Mouse (Mus musculus): Measurements from ENCODE around the gene Zdhhc7. TPM values are rescaled to one million over a fixed set of nuclear protein-coding genes. Genes with fewer than 3 reads are reported as not detected.

Gene Zdhhc7
- polyA plus RNA-seq (2014; fragmentation: Nextera tagmentation; extraction: Ambion mirVana): 21.3 and 26.2 TPM in 2 replicates

DNA sequence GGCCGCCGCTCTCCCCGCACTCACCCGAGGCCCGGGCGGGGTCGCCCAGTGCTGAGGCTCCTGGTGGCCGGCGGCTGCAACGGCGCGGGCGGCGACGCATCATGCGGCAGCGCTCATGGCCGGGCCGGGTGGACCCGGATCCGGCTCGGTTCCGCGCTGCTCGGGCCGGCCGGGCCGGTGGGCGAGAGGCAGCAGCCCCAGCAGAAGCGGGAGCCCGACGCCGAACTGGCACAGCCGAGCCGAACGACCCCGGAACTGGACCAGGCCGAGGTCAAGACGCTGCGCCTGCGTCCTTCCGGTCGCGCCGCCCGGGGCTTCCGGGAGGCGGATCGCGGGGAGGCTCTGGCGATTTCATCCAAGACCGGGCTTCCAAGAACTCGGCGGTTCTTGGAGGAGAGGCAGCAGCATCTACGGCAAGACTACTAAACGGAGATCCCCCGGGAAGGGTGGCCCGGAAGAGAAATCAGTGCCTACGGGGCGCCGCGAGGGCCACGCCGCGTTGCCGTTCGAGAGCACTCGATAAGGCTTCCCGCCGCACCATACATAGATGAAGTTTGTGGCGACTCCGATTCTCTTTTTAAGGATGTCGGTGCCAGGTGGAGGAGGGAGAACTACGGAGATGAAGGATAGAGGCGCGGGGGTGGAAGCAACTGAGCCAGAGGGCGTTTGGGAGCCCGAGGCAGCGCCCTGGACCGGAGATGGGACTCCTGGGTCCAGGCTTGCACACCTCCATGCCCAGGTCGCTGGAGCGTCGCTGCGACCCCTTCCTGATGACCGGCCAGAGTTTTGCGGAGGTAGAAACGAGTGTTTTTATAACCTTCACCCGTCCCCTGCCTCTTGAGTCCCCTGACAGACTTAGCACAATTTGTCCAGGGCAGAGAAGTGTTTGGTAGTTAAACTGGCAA is at the start of gene Zdhhc7:
Gene Zdhhc7 (minus strand): TSS at position 415 of the 905 bp plus-strand sequence.
- peak within 1 kb of the TSS; percentile 81 for H3K9ac ChIP-seq (replicated peaks; ENCODE audit: low read depth, low read length)
- ATAC-seq (ENCODE audit: low read depth): peak; percentile 77
- peak within 1 kb of the TSS; percentile 89 for H3K4me3 ChIP-seq (ENCODE audit: low read depth, low read length)
- H3K27ac ChIP-seq (ENCODE audit: low read depth, low read length): peak within 1 kb of the TSS; percentile 90
- no peaks in the 10 kb centered on the region for H3K9me3 ChIP-seq (ENCODE audit: control insufficient read depth, low read length)
- H3K4me1 ChIP-seq (ENCODE audit: control insufficient read depth, insufficient read depth, low read length): peaks cover 20% of the 10 kb centered on the region
- no peaks in the 10 kb centered on the region for H3K27me3 ChIP-seq (ENCODE audit: control insufficient read depth, insufficient read depth, low read length)
- H3K36me3 ChIP-seq (ENCODE audit: control insufficient read depth, insufficient read depth, low read length): no peaks in the 10 kb centered on the region
- under 1% methylated on average over 72 of the region's 88 CpGs for WGBS
- H3K4me2 ChIP-seq (ENCODE audit: low read depth, low read length): peak within 1 kb of the TSS; percentile 97

GRCm38 (mm10) chr8:120150028-120150427 is 48.7 kb upstream of the Zdhhc7 start:
- Histone ChIP-seq H3K4me3 (ENCODE audit: low read depth, low read length) (no peak overlapping the region), H3K9ac (replicated peaks; ENCODE audit: low read depth, low read length) (no peak overlapping the region), H3K9me3 (ENCODE audit: control insufficient read depth, low read length) (no peaks in the 10 kb centered on the region), H3K27ac (ENCODE audit: low read depth, low read length) (no peak overlapping the region), H3K4me2 (ENCODE audit: low read depth, low read length) (no peak overlapping the region), H3K36me3 (ENCODE audit: control insufficient read depth, insufficient read depth, low read length) (no peaks in the 10 kb centered on the region), H3K4me1 (ENCODE audit: control insufficient read depth, insufficient read depth, low read length) (0 out of 2 replicates have a peak, but pooled peaks cover 3% of the 10 kb centered on the region), H3K27me3 (ENCODE audit: control insufficient read depth, insufficient read depth, low read length) (no peaks in the 10 kb centered on the region)
- 59% methylated on average over 12 of the region's 12 CpGs for WGBS
- no peak for ATAC-seq (ENCODE audit: low read depth)

- Histone ChIP-seq H3K36me3 (ENCODE audit: control insufficient read depth, insufficient read depth, low read length) (no peaks in the 10 kb centered on the region), H3K27me3 (ENCODE audit: control insufficient read depth, insufficient read depth, low read length) (no peaks in the 10 kb centered on the region), H3K9me3 (ENCODE audit: control insufficient read depth, low read length) (no peaks in the 10 kb centered on the region), H3K27ac (ENCODE audit: low read depth, low read length) (no peak overlapping the region), H3K4me3 (ENCODE audit: low read depth, low read length) (no peak overlapping the region), H3K9ac (replicated peaks; ENCODE audit: low read depth, low read length) (no peak overlapping the region), H3K4me1 (ENCODE audit: control insufficient read depth, insufficient read depth, low read length) (peaks cover 11% of the 10 kb centered on the region), H3K4me2 (ENCODE audit: low read depth, low read length) (no peak overlapping the region)
- 76% methylated on average over 1 of the region's 1 CpGs for WGBS
- no peak for ATAC-seq (ENCODE audit: low read depth)
These were observed 44.8 kb upstream of the Zdhhc7 start for GRCm38 (mm10) chr8:120146051-120146450.

DNA sequence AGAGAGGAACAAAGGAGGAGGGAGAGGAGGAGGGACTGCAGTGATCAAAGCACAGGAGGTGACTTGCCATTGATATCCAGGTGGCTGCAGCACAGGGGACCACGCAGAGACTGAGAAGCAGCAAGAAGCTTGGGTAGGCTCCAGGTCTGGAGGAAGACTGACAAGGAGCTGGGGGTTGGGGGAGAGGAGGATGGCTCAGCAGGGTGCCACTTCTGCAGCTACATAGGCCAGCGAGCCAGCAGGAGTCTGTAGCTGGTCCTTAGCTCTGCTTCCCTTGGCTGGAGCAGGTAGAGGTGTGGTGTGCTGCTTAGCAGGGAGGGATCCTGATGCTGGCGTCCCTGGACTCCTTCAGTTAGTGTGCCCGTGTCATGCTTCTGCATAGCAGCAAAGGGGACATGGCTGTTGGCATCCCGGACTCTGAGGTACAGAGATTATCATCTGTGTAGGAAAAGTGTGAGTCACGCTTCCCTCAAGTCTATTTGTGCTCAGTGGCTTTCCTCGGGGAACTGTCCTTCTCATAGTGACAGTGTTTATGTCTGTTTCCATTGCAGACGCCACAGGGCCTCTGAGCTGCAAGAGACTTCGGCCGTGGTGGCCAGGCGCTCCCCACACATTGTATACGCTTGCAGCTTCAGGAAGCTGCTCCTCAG is 43.5 kb upstream of the Zdhhc7 start:
- 55% methylated on average over 12 of the region's 12 CpGs for WGBS
- Histone ChIP-seq H3K4me3 (ENCODE audit: low read depth, low read length) (no peak overlapping the region), H3K9ac (replicated peaks; ENCODE audit: low read depth, low read length) (0 out of 2 replicates have a peak overlapping the region, but pooled peaks have one; percentile 18), H3K27ac (ENCODE audit: low read depth, low read length) (peak overlapping the region; percentile 69), H3K36me3 (ENCODE audit: control insufficient read depth, insufficient read depth, low read length) (no peaks in the 10 kb centered on the region), H3K27me3 (ENCODE audit: control insufficient read depth, insufficient read depth, low read length) (no peaks in the 10 kb centered on the region), H3K9me3 (ENCODE audit: control insufficient read depth, low read length) (no peaks in the 10 kb centered on the region), H3K4me2 (ENCODE audit: low read depth, low read length) (no peak overlapping the region), H3K4me1 (ENCODE audit: control insufficient read depth, insufficient read depth, low read length) (peaks cover 11% of the 10 kb centered on the region)
- peak; percentile 21; the same call in 1 of the 2 replicates for ATAC-seq (ENCODE audit: low read depth)

- Histone ChIP-seq H3K36me3 (ENCODE audit: control insufficient read depth, insufficient read depth, low read length) (no peaks in the 10 kb centered on the region), H3K27ac (ENCODE audit: low read depth, low read length) (no peak overlapping the region), H3K27me3 (ENCODE audit: control insufficient read depth, insufficient read depth, low read length) (no peaks in the 10 kb centered on the region), H3K4me3 (ENCODE audit: low read depth, low read length) (no peak overlapping the region), H3K9ac (replicated peaks; ENCODE audit: low read depth, low read length) (no peak overlapping the region), H3K4me1 (ENCODE audit: control insufficient read depth, insufficient read depth, low read length) (peaks cover 11% of the 10 kb centered on the region), H3K9me3 (ENCODE audit: control insufficient read depth, low read length) (no peaks in the 10 kb centered on the region), H3K4me2 (ENCODE audit: low read depth, low read length) (no peak overlapping the region)
- WGBS: 55% methylated on average over 15 of the region's 15 CpGs
- peak; percentile 24; the same call in 1 of the 2 replicates for ATAC-seq (ENCODE audit: low read depth)
These were observed 42.8 kb upstream of the Zdhhc7 start for GRCm38 (mm10) chr8:120143911-120144651.

- no peak for ATAC-seq (ENCODE audit: low read depth)
- Histone ChIP-seq H3K27me3 (ENCODE audit: control insufficient read depth, insufficient read depth, low read length) (no peaks in the 10 kb centered on the region), H3K27ac (ENCODE audit: low read depth, low read length) (no peak overlapping the region), H3K4me1 (ENCODE audit: control insufficient read depth, insufficient read depth, low read length) (peaks cover 11% of the 10 kb centered on the region), H3K4me3 (ENCODE audit: low read depth, low read length) (no peak overlapping the region), H3K9ac (replicated peaks; ENCODE audit: low read depth, low read length) (no peak overlapping the region), H3K9me3 (ENCODE audit: control insufficient read depth, low read length) (no peaks in the 10 kb centered on the region), H3K36me3 (ENCODE audit: control insufficient read depth, insufficient read depth, low read length) (no peaks in the 10 kb centered on the region), H3K4me2 (ENCODE audit: low read depth, low read length) (no peak overlapping the region)
- 77% methylated on average over 3 of the region's 3 CpGs for WGBS
These were observed 39.5 kb upstream of the Zdhhc7 start for GRCm38 (mm10) chr8:120140769-120141168.

- Histone ChIP-seq H3K4me1 (ENCODE audit: control insufficient read depth, insufficient read depth, low read length) (no peaks in the 10 kb centered on the region), H3K27ac (ENCODE audit: low read depth, low read length) (no peak overlapping the region), H3K4me3 (ENCODE audit: low read depth, low read length) (no peak overlapping the region), H3K4me2 (ENCODE audit: low read depth, low read length) (no peak overlapping the region), H3K9me3 (ENCODE audit: control insufficient read depth, low read length) (no peaks in the 10 kb centered on the region), H3K36me3 (ENCODE audit: control insufficient read depth, insufficient read depth, low read length) (no peaks in the 10 kb centered on the region), H3K9ac (replicated peaks; ENCODE audit: low read depth, low read length) (no peak overlapping the region), H3K27me3 (ENCODE audit: control insufficient read depth, insufficient read depth, low read length) (no peaks in the 10 kb centered on the region)
- no peak for ATAC-seq (ENCODE audit: low read depth)
- WGBS: 30% methylated on average over 2 of the region's 2 CpGs
These were observed 37.7 kb upstream of the Zdhhc7 start for GRCm38 (mm10) chr8:120138958-120139357.

- no peak for ATAC-seq (ENCODE audit: low read depth)
- Histone ChIP-seq H3K36me3 (ENCODE audit: control insufficient read depth, insufficient read depth, low read length) (no peaks in the 10 kb centered on the region), H3K4me1 (ENCODE audit: control insufficient read depth, insufficient read depth, low read length) (no peaks in the 10 kb centered on the region), H3K9ac (replicated peaks; ENCODE audit: low read depth, low read length) (no peak overlapping the region), H3K4me3 (ENCODE audit: low read depth, low read length) (no peak overlapping the region), H3K27me3 (ENCODE audit: control insufficient read depth, insufficient read depth, low read length) (no peaks in the 10 kb centered on the region), H3K4me2 (ENCODE audit: low read depth, low read length) (no peak overlapping the region), H3K27ac (ENCODE audit: low read depth, low read length) (no peak overlapping the region), H3K9me3 (ENCODE audit: control insufficient read depth, low read length) (no peaks in the 10 kb centered on the region)
- WGBS: 57% methylated on average over 7 of the region's 7 CpGs
These were observed 35.3 kb upstream of the Zdhhc7 start for GRCm38 (mm10) chr8:120136618-120137017.

All from neural tube, embryonic 14.5 days (tissue).